In genomic region chr3:86224314-86224563, GRCm38 (mm10) we compare ENCODE assay signal across 8 mouse cellular contexts. TPM values are rescaled to one million over a fixed set of nuclear protein-coding genes. Genes with fewer than 3 reads are reported as not detected.
DNase-seq lines count a peak whose midpoint lies in the region; ATAC-seq and TF ChIP-seq lines count a peak whose summit lies in the region.

No protein-coding gene starts in this region.

- in situ Hi-C loops in CH12.LX (cut with MboI; ENCODE audit: low pct_ligation_motif_present, low pct_unique_long_range_greater_than_20kb, low sequenced_read_pairs) = no loop called here

- H3K4me3 ChIP-seq in heart, embryonic 13.5 days = peak overlapping the region; percentile 95
- H3K4me3 ChIP-seq in CH12.LX (replicated peaks in 1 of 3; ENCODE audit: low read depth in 2 of 3, low read length in 2 of 3, poor library complexity in 1 of 3) = peak overlapping the region; percentile 69 to 92 (median 89)
- H3K4me3 ChIP-seq in forebrain, embryonic 14.5 days (ENCODE audit: low read depth, low read length) = peak overlapping the region; percentile 90
- peak overlapping the region; percentile 98 for H3K4me3 ChIP-seq in liver, embryonic 16.5 days (ENCODE audit: low read depth, low read length)

- H3K27ac ChIP-seq in heart, embryonic 13.5 days (replicated peaks) = peak overlapping the region; percentile 87
- H3K27ac ChIP-seq in CH12.LX (ENCODE audit: insufficient read depth, low read depth) = peak overlapping the region; percentile 88
- peak overlapping the region; percentile 86 for H3K27ac ChIP-seq in forebrain, embryonic 14.5 days (ENCODE audit: low read depth, low read length)
- peak overlapping the region; percentile 94 for H3K27ac ChIP-seq in liver, embryonic 16.5 days (ENCODE audit: low read length)

- H3K4me1 ChIP-seq in heart, embryonic 13.5 days = peaks cover 11% of the 10 kb centered on the region
- H3K4me1 ChIP-seq in CH12.LX (ENCODE audit: control insufficient read depth in 1 of 2, insufficient read depth in 2 of 2) = peaks cover 3 to 7% of the 10 kb centered on the region in 2 experiments; a peak in 3 of 4 replicates
- peaks cover 4% of the 10 kb centered on the region; the same call in 1 of the 2 replicates for H3K4me1 ChIP-seq in forebrain, embryonic 14.5 days (ENCODE audit: control insufficient read depth, insufficient read depth, low read length)
- peaks cover 8% of the 10 kb centered on the region for H3K4me1 ChIP-seq in liver, embryonic 16.5 days (ENCODE audit: control insufficient read depth, low read depth, low read length)

- H3K27me3 ChIP-seq in heart, embryonic 13.5 days (replicated peaks) = peaks cover 8% of the 10 kb centered on the region
- no peaks in the 10 kb centered on the region for H3K27me3 ChIP-seq in CH12.LX (replicated peaks)
- 0 out of 2 replicates have a peak, but pooled peaks cover 6% of the 10 kb centered on the region for H3K27me3 ChIP-seq in forebrain, embryonic 14.5 days (replicated peaks; ENCODE audit: control insufficient read depth, insufficient read depth, low read length)
- H3K27me3 ChIP-seq in liver, embryonic 16.5 days (ENCODE audit: control insufficient read depth, insufficient read depth, low read depth, low read length) = no peaks in the 10 kb centered on the region

- H3K36me3 ChIP-seq in heart, embryonic 13.5 days = peaks cover 4% of the 10 kb centered on the region; the same call in 1 of the 2 replicates
- peaks cover 7 to 11% of the 10 kb centered on the region in 2 experiments for H3K36me3 ChIP-seq in CH12.LX (replicated peaks in 1 of 2; ENCODE audit: control insufficient read depth in 1 of 2, insufficient read depth in 1 of 2, low read length in 1 of 2)
- no peaks in the 10 kb centered on the region for H3K36me3 ChIP-seq in forebrain, embryonic 14.5 days (ENCODE audit: control insufficient read depth, insufficient read depth, low read length)
- H3K36me3 ChIP-seq in liver, embryonic 16.5 days (ENCODE audit: control insufficient read depth, insufficient read depth) = no peaks in the 10 kb centered on the region

- dilution Hi-C loops in CH12.LX (cut with MboI; ENCODE audit: extremely low pct_ligation_motif_present, extremely low pct_unique_long_range_greater_than_20kb, low sequenced_read_pairs) = no loop called here

- H3K4me2 ChIP-seq in heart, embryonic 13.5 days = peak overlapping the region; percentile 87
- no peak overlapping the region for H3K4me2 ChIP-seq in CH12.LX (ENCODE audit: insufficient read depth, low read depth, poor library complexity, severe bottlenecking)
- H3K4me2 ChIP-seq in forebrain, embryonic 14.5 days (ENCODE audit: low read length) = peak overlapping the region; percentile 88
- peak overlapping the region; percentile 99 for H3K4me2 ChIP-seq in liver, embryonic 16.5 days (ENCODE audit: low read depth, low read length)

- under 1% methylated on average over 26 of the region's 28 CpGs for WGBS in heart, embryonic 13.5 days
- WGBS in forebrain, embryonic 14.5 days = 1% methylated on average over 25 of the region's 28 CpGs
- under 1% methylated on average over 28 of the region's 28 CpGs for WGBS in liver, embryonic 16.5 days (ENCODE audit: insufficient replicate concordance)

- peaks cover 13% of the 10 kb centered on the region for H3K79me2 ChIP-seq in CH12.LX (replicated peaks; ENCODE audit: control insufficient read depth, extremely low read depth, insufficient read depth, poor library complexity, severe bottlenecking)

- no peaks in the 10 kb centered on the region for H3K9me3 ChIP-seq in heart, embryonic 13.5 days
- H3K9me3 ChIP-seq in CH12.LX (replicated peaks; ENCODE audit: low read length) = no peaks in the 10 kb centered on the region
- H3K9me3 ChIP-seq in forebrain, embryonic 14.5 days (replicated peaks; ENCODE audit: control insufficient read depth, low read length) = no peaks in the 10 kb centered on the region
- no peaks in the 10 kb centered on the region for H3K9me3 ChIP-seq in liver, embryonic 16.5 days (replicated peaks; ENCODE audit: control insufficient read depth, low read length)

- TF ChIP-seq POLR2A in CH12.LX (IDR thresholded peaks at IDR 0.05; ENCODE audit: low read depth, low read length) = no peak

- TF ChIP-seq EP300 in CH12.LX (IDR thresholded peaks at IDR 0.05; ENCODE audit: low read length) = no peak

- ATAC-seq in heart, embryonic 13.5 days (ENCODE audit: extremely low read depth, insufficient number of reproducible peaks, low FRiP score, low TSS enrichment) = no peak
- ATAC-seq in forebrain, embryonic 14.5 days = no peak
- no peak for ATAC-seq in liver, embryonic 16.5 days (ENCODE audit: low read depth)

- no peak for TF ChIP-seq CTCF in CH12.LX (conservative IDR thresholded peaks at IDR 0.05 in 1 of 2, IDR thresholded peaks at IDR 0.05 in 1 of 2; ENCODE audit: low read depth in 2 of 2, low read length in 2 of 2)

- peak overlapping the region; percentile 94 for H3K9ac ChIP-seq in heart, embryonic 13.5 days
- peak overlapping the region; percentile 82 for H3K9ac ChIP-seq in CH12.LX (ENCODE audit: insufficient read depth, low read depth)
- peak overlapping the region; percentile 86 for H3K9ac ChIP-seq in forebrain, embryonic 14.5 days (ENCODE audit: low read length)
- H3K9ac ChIP-seq in liver, embryonic 16.5 days (ENCODE audit: low read depth, low read length) = peak overlapping the region; percentile 98

- DNase-seq in heart, adult 9 months (ENCODE audit: low spot score in 2 of 2) = no peak
- DNase-seq in CH12.LX (ENCODE audit: extremely low read depth) = no peak
- DNase-seq in forebrain, embryonic 14.5 days (ENCODE audit: low spot score) = no peak
- no peak for DNase-seq in B cell, adult 2 months
- no peak for DNase-seq in adrenal gland, adult 18-20 months (ENCODE audit: low spot score in 2 of 2)
- DNase-seq in cerebellum, adult 11 months = no peak

- no peak for TF ChIP-seq RAD21 in CH12.LX (IDR thresholded peaks at IDR 0.05; ENCODE audit: low read depth, low read length)

TF ChIP-seq in CH12.LX, 34 proteins besides CTCF, POLR2A, EP300 and RAD21:
- TF ChIP-seq PAX5 (IDR thresholded peaks at IDR 0.05; ENCODE audit: low read length) = no peak
- peak; percentile 45; the same call in 1 of the 2 replicates for TF ChIP-seq BHLHE40 (IDR thresholded peaks at IDR 0.05; ENCODE audit: low read depth, low read length)
- TF ChIP-seq MAX (IDR thresholded peaks at IDR 0.05; ENCODE audit: low read length) = no peak
- no peak for TF ChIP-seq ZC3H11A (IDR thresholded peaks at IDR 0.05; ENCODE audit: low read depth, low read length)
- TF ChIP-seq MEF2A (IDR thresholded peaks at IDR 0.05; ENCODE audit: borderline replicate concordance, low read depth, low read length) = no peak
- TF ChIP-seq POLR2AphosphoS2 (IDR thresholded peaks at IDR 0.05; ENCODE audit: low read depth, low read length) = no peak
- no peak for TF ChIP-seq MXI1 (IDR thresholded peaks at IDR 0.05; ENCODE audit: low read depth, low read length)

RNA-seq across cellular contexts. Expression of gene Lrba, which starts 0.2 kb away (rescaled TPM):
- polyA plus RNA-seq in heart, embryonic 13.5 days (2015; fragmentation: Nextera tagmentation; extraction: Ambion mirVana) = 1.5 TPM in 2 replicates
- total RNA-seq in CH12.LX (2012; rRNA removed) = 22.1 and 22.6 TPM in 2 replicates
- total RNA-seq in CH12.LX (2014; rRNA removed) = 11.3 and 12.3 TPM in 2 replicates
- 10.8 and 13.8 TPM in 2 replicates for polyA plus RNA-seq in CH12.LX (2012; ENCODE audit: insufficient read length, low read depth)
- polyA plus RNA-seq in forebrain, embryonic 14.5 days (2014; fragmentation: Nextera tagmentation; extraction: Ambion mirVana) = 2.9 and 3.4 TPM in 2 replicates
- 2.8 TPM in 2 replicates for polyA plus RNA-seq in liver, embryonic 16.5 days (2015; fragmentation: Nextera tagmentation; extraction: Ambion mirVana)
- total RNA-seq in adrenal gland, adult 18-20 months (2021) = 10 to 100 TPM; 32.7 to 34.9 TPM
